Mouse (Mus musculus): ENCODE results near the gene Tpx2. TPM values are rescaled to one million over a fixed set of nuclear protein-coding genes. Genes with fewer than 3 reads are reported as not detected.

Gene Tpx2
- 141 and 147 TPM in 2 replicates for polyA plus RNA-seq (2016; fragmentation: Nextera tagmentation; extraction: Ambion mirVana)

DNA sequence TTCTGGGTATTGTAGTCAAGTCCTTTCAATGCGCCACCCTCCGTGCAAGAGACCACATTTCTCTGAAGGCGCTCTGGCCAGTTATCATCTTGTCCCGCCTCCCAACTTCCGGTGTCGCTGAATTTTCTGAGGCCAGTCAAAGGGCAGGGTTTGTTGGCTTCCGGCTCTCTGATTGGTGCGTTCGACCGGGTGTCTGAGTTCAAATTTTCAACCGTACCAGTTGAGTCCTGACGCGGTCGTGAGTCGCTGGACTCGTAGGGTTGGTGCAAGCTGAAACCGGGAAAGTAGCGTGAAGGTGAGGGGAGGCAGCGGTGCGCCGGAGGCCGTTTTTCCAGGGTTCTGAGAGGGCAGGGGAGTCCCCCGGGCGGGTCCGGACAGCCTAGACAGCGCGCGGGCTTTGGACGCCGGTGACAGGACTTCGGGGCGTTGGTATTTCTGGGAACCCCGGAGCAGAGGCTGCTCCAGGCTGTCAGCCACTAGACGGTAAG lies at the start of gene Tpx2:
TSS of gene Tpx2 (plus strand) at position 150 of the 488 bp plus-strand sequence.
- Histone ChIP-seq H3K27ac (peak within 1 kb of the TSS; percentile 96), H3K27me3 (ENCODE audit: low read depth, poor library complexity, severe bottlenecking) (no peaks in the 10 kb centered on the region), H3K4me1 (peaks cover 18% of the 10 kb centered on the region), H3K9me3 (replicated peaks) (no peaks in the 10 kb centered on the region), H3K4me3 (peak within 1 kb of the TSS; percentile 97), H3K36me3 (peaks cover 40% of the 10 kb centered on the region)
- WGBS: under 1% methylated on average over 34 of the region's 34 CpGs
- DNase-seq (ENCODE audit: low spot score): peak; percentile 98

DNA sequence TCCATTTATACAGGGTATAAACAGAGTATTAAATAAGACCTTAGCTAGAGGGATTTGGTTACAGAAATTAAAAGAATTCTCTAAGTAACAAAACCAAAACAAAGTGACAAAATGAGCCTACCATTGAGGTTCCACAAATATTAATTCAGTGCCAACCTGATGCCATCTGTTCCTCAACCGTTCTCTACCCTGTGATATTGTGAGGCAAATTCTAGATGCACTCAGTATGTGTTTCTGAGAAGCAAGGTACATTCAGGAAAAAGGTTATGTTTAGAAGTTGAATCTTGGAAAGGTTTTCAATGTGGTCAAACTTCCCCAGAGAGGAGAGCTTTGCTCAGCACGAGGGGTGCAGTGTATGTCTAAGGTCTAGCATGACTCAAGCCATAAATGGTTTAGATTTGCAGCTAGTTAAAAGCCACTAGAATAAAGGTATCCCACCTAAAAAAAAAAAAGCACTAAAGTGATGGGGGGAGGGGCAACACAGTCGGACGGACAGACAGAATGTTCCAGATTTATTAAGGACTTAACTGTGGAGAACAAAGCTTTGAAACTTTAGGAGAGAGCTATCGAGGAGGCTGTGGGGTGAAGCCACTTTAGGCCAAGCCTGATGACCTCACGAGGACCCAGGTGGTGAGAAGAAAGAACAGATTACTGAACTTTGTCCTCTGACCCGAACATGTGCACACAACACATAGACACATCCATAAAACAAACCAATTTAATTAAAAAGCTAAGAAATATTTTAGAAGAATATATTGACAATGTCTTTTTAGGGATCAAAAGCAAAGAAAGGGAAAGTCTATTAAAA lies 47.6 kb upstream of the Tpx2 start:
- WGBS: 63% methylated on average over 7 of the region's 7 CpGs
- Histone ChIP-seq H3K4me1 (peaks cover 20% of the 10 kb centered on the region), H3K4me3 (no peak overlapping the region), H3K36me3 (0 out of 2 replicates have a peak, but pooled peaks cover 5% of the 10 kb centered on the region), H3K27me3 (ENCODE audit: low read depth, poor library complexity, severe bottlenecking) (no peaks in the 10 kb centered on the region), H3K27ac (no peak overlapping the region), H3K9me3 (replicated peaks) (no peaks in the 10 kb centered on the region)
- peak; percentile 27 for DNase-seq (ENCODE audit: low spot score)

DNA sequence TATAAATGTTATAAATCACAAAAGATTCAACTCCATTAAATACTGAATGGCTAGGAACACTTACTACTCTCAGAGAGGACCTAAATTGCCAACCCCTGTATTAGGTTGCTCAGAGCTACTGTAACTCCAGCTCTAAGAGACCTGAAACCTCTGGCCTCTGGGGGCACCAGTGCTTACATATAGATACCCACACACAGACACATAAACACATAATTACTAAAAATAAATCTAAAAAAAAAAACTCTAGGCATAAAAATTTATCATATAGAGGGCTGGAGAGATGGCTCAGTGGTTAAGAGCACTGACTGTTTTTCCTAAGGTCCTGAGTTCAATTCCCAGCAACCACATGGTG lies 47.0 kb upstream of the Tpx2 start:
- Histone ChIP-seq H3K9me3 (replicated peaks) (no peaks in the 10 kb centered on the region), H3K4me1 (peaks cover 26% of the 10 kb centered on the region), H3K27me3 (ENCODE audit: low read depth, poor library complexity, severe bottlenecking) (no peaks in the 10 kb centered on the region), H3K36me3 (0 out of 2 replicates have a peak, but pooled peaks cover 5% of the 10 kb centered on the region), H3K27ac (no peak overlapping the region), H3K4me3 (no peak overlapping the region)
- no peak for DNase-seq (ENCODE audit: low spot score)

DNA sequence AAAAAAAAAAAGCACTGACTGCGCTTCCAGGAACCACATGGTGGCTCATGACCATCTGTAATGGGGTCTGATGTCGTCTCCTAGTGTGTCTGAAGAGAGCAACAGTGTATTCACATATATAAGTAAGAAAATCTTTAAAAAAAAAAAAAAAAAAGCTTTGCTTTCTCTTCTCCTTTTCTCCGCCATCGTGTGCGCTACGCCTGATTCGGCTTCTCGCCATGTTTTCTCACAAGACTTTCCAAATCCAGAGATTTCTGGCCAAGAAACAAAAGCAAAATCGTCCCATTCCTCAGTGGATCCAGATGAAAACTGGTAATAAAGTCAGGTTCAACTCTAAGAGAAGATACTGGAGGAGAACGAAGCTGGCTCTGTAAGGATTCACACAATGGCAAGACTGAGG lies 45.5 kb upstream of the Tpx2 start:
- WGBS: 92% methylated on average over 10 of the region's 10 CpGs
- Histone ChIP-seq H3K4me1 (peaks cover 28% of the 10 kb centered on the region), H3K27ac (no peak overlapping the region), H3K27me3 (ENCODE audit: low read depth, poor library complexity, severe bottlenecking) (no peaks in the 10 kb centered on the region), H3K9me3 (replicated peaks) (no peaks in the 10 kb centered on the region), H3K36me3 (0 out of 2 replicates have a peak, but pooled peaks cover 7% of the 10 kb centered on the region), H3K4me3 (no peak overlapping the region)
- DNase-seq (ENCODE audit: low spot score): no peak

DNA sequence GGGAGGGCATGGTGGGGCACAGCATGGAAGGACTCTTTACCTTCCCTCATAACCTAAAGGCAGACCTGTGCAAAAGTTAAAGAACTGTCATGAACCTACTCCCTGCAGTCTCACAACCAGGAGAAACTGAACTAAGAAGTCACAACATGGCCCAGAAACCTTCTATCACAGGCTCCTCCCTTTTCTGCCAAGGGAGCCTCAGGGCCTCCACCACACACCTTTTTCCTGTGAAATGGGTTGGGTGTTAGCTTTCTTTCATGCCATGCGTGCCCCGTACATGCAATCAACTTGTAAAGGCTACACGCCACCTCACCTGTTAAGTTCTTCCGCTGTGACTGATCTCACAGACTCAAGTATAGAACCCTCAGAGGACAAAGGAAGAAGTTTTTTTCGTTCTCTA lies 44.7 kb upstream of the Tpx2 start:
- Histone ChIP-seq H3K4me1 (peaks cover 28% of the 10 kb centered on the region), H3K4me3 (no peak overlapping the region), H3K27me3 (ENCODE audit: low read depth, poor library complexity, severe bottlenecking) (no peaks in the 10 kb centered on the region), H3K9me3 (replicated peaks) (no peaks in the 10 kb centered on the region), H3K27ac (no peak overlapping the region), H3K36me3 (0 out of 2 replicates have a peak, but pooled peaks cover 7% of the 10 kb centered on the region)
- no peak for DNase-seq (ENCODE audit: low spot score)
- whole genome bisulfite sequencing: 88% methylated on average over 5 of the region's 5 CpGs

DNA sequence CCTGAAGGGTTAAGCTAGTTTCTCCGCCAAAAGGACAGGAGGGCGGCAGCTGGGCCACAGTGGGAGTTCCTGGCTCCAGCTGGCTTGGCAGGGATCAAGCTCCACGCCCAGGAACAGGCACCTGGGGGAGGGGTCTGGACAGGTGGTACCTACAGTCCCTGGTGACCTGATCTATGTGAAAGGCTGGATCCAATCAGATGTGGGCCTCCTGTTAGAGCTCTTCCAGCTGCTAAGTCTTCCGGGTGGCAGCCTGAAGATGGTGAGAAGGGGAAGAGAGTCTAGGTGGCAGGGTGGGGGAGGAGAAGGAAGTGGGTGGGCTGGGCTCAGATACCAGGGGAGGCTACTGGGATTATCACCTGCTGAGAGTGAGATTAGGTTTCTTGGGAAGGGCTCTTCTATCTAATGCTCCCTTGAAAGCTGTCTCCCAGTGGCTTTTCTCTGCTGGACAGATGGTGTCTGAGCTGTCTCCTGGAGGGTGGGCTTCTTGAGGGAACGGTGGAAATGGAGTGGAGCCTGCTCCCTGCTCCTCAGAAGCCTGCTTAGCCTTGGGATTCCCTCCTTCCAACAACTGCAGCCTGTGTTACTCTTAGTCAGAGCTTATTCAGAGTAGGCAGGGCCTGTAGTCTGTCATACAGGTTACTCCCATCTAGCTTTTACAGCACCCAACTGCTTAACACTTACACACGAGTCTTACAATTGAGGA lies 43.2 kb upstream of the Tpx2 start:
- H3K36me3 ChIP-seq: peaks cover 7% of the 10 kb centered on the region; the same call in 1 of the 2 replicates
- WGBS: 10% methylated on average over 6 of the region's 6 CpGs
- H3K27ac ChIP-seq: peak overlapping the region; percentile 53; the same call in 1 of the 2 replicates
- no peaks in the 10 kb centered on the region for H3K9me3 ChIP-seq (replicated peaks)
- 0 out of 2 replicates have a peak overlapping the region, but pooled peaks have one; percentile 8 for H3K4me3 ChIP-seq
- DNase-seq (ENCODE audit: low spot score): peak; percentile 58
- no peaks in the 10 kb centered on the region for H3K27me3 ChIP-seq (ENCODE audit: low read depth, poor library complexity, severe bottlenecking)
- peaks cover 28% of the 10 kb centered on the region for H3K4me1 ChIP-seq

DNA sequence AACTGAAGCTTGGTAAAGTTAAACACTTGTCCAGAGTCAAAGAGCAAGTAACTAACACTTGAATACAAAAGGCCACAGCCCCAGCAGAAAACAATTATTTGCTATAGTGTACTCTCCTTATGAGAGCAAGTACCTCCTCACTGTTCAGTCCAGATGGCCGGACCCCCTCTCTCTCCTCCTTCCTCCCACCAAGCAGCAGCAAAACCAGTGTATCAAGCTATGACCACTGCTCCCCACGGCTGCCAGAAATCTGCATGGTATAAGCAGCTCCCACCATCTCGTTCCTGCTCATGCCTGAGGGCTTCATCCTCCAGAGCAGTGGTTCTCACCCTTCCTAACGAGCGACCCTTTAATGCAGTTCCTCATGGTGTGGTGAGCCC lies 42.7 kb upstream of the Tpx2 start:
- peaks cover 7% of the 10 kb centered on the region; the same call in 1 of the 2 replicates for H3K36me3 ChIP-seq
- no peak overlapping the region for H3K4me3 ChIP-seq
- peaks cover 28% of the 10 kb centered on the region for H3K4me1 ChIP-seq
- H3K9me3 ChIP-seq (replicated peaks): no peaks in the 10 kb centered on the region
- no peak for DNase-seq (ENCODE audit: low spot score)
- H3K27ac ChIP-seq: peak overlapping the region; percentile 53; the same call in 1 of the 2 replicates
- WGBS: 50% methylated on average over 5 of the region's 5 CpGs
- H3K27me3 ChIP-seq (ENCODE audit: low read depth, poor library complexity, severe bottlenecking): no peaks in the 10 kb centered on the region

DNA sequence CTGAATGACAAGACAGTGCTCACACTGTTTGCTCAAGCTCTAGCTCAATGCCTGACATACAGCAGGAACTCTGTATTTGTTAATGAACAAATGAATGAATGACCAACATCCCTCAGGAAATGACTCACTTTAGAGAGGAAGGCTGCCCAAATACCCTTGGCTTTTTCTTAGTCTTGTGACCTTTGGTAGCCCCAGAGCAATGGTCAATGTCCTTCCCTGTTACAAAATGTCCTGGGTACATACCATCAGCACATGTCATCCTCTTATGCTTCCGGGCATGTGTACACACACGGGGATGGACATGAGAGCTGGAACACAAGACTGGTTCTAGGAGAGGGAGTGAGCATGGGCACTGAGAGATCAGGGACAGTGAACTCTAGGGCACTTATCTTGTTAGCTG lies 41.7 kb upstream of the Tpx2 start:
- Histone ChIP-seq H3K27me3 (ENCODE audit: low read depth, poor library complexity, severe bottlenecking) (no peaks in the 10 kb centered on the region), H3K9me3 (replicated peaks) (no peaks in the 10 kb centered on the region), H3K4me1 (peaks cover 28% of the 10 kb centered on the region), H3K27ac (no peak overlapping the region), H3K36me3 (peaks cover 7% of the 10 kb centered on the region; the same call in 1 of the 2 replicates), H3K4me3 (no peak overlapping the region)
- no peak for DNase-seq (ENCODE audit: low spot score)
- 83% methylated on average over 2 of the region's 2 CpGs for WGBS

DNA sequence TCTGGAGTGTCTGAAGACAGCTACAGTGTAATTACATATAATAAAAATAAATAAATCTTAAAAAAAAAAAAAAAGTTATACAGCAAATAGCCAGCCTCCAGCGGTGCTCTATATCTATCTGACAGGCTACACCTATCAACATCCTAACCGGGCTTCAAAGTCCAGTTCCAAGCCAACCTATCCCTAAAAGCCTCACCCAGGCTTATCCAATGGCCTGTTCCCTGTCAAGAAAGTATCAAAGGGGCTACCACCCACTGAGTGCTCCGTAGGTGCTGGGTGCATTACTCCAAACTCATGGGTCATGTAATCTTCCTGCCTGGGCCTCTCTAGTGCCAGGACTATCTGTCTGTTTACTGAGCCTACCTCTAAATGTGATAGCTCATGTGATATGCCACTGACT lies 39.6 kb upstream of the Tpx2 start:
- no peaks in the 10 kb centered on the region for H3K9me3 ChIP-seq (replicated peaks)
- H3K4me3 ChIP-seq: no peak overlapping the region
- peaks cover 4% of the 10 kb centered on the region; the same call in 1 of the 2 replicates for H3K36me3 ChIP-seq
- WGBS: 88% methylated on average over 3 of the region's 3 CpGs
- no peak overlapping the region for H3K27ac ChIP-seq
- DNase-seq (ENCODE audit: low spot score): no peak
- peaks cover 36% of the 10 kb centered on the region for H3K4me1 ChIP-seq
- H3K27me3 ChIP-seq (ENCODE audit: low read depth, poor library complexity, severe bottlenecking): no peaks in the 10 kb centered on the region

DNA sequence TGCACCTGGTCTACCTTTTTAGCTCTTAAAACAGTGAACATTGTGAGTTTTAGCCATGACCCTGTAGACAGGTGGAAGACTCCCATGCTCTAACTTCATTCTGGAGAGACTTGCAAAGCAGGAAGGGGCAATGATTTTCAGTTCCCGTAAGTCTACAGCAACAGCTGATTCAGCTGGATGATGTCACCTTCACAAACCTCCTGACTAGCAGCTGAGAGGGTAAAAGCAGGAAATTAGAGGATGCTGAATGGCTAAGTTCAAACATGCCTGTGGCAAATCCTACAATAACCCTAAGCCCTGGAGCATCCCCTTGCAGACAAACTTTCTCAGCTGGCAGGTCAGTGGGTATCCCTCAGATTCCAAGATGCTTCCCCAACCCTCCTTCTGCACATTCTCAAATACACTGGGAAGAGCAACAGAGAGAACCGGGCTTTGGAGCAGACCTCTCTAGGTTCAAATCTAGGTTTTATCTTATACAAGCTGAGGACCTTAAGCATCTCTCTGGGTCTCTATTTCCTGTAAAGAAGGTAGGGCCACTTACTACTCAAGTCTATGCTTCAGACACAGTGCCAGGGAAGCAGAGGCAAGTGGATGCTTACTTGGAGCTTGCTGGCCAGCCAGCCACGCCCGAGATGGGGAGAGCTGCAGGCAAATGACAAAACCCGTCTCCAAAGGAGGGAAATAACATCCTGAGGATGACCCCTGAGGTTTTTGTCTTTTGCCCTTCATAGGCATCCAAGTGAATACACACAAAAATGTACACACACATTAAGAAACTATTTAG lies 37.4 kb upstream of the Tpx2 start:
- Histone ChIP-seq H3K27ac (no peak overlapping the region), H3K36me3 (peaks cover 8% of the 10 kb centered on the region; the same call in 1 of the 2 replicates), H3K27me3 (ENCODE audit: low read depth, poor library complexity, severe bottlenecking) (no peaks in the 10 kb centered on the region), H3K4me1 (peaks cover 18% of the 10 kb centered on the region), H3K4me3 (no peak overlapping the region), H3K9me3 (replicated peaks) (no peaks in the 10 kb centered on the region)
- WGBS: 86% methylated on average over 5 of the region's 5 CpGs
- no peak for DNase-seq (ENCODE audit: low spot score)

DNA sequence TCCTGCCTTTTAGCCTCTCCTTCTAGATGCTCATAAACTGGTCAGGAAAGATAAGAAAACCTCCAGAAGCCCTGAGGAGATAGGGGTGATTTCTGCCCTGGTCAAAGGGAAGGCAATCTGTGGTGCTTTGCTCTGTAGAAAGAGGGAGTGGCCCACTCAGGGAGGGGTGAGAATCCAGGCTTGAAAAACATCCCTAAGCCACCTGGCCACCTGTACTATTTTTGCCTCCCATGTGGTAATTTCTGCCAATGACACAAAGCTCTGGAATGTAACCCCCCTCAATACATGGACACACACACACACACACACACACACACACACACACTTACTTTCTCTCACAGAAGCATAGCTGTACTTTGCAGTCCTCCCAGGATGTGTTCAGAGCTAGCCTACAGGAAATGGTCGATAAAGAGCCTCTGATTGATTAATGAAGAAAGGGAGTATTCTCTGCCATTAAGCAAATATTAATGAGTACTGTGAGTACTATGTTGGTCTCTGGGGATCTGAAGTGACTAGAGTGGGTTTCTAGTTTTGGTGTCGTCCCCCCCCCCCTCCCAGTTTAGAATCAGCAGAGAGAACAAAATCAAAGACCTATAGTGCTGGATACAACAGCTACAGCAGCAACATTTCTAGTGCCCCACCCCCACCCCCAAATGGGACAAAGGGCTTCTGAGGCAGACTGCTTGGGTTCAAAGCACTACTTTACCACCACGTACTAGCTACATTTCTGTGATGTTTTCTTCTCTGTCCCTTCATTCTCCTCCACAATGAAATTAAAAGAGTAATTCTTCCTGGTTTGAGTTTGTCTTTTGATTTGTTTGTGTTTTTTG lies 36.2 kb upstream of the Tpx2 start:
- H3K4me3 ChIP-seq: no peak overlapping the region
- WGBS: 56% methylated on average over 3 of the region's 3 CpGs
- no peak for DNase-seq (ENCODE audit: low spot score)
- no peak overlapping the region for H3K27ac ChIP-seq
- H3K9me3 ChIP-seq (replicated peaks): no peaks in the 10 kb centered on the region
- H3K4me1 ChIP-seq: peaks cover 16% of the 10 kb centered on the region
- peaks cover 12% of the 10 kb centered on the region for H3K36me3 ChIP-seq
- H3K27me3 ChIP-seq (ENCODE audit: low read depth, poor library complexity, severe bottlenecking): no peaks in the 10 kb centered on the region

DNA sequence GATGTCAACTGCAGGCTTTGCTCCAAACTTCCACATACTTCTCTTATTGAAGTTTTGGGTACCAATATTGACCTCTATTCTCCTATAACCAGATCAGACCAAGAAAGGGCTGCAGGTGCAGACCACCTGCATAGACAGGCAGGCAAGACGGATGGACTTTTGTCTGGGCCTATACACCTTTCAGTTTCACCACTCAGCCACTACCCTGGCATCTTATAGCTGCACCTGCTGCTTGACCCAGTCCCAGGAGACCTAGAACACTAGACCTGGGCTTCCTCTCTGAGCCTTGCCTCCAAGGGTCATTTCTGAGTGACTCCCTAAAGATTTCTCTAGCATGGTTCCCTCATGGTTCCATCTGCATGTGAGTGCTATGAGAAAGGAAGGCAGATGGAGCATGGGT lies 34.5 kb upstream of the Tpx2 start:
- Histone ChIP-seq H3K27ac (no peak overlapping the region), H3K9me3 (replicated peaks) (no peaks in the 10 kb centered on the region), H3K4me3 (no peak overlapping the region), H3K4me1 (peaks cover 19% of the 10 kb centered on the region), H3K27me3 (ENCODE audit: low read depth, poor library complexity, severe bottlenecking) (no peaks in the 10 kb centered on the region), H3K36me3 (peaks cover 22% of the 10 kb centered on the region)
- 95% methylated on average over 1 of the region's 1 CpGs for WGBS
- no peak for DNase-seq (ENCODE audit: low spot score)
